Mouse (Mus musculus): ENCODE measurements around the gene 1700029P11Rik. TPM values are rescaled to one million over a fixed set of nuclear protein-coding genes. Genes with fewer than 3 reads are reported as not detected.
"Not testable (repeated sequence)": the region's sequence is repeated elsewhere in the genome, so short reads cannot be mapped to it uniquely, and the experiment has no call there.

1700029P11Rik gene
- polyA plus RNA-seq, 1 experiment, result not detected

DNA sequence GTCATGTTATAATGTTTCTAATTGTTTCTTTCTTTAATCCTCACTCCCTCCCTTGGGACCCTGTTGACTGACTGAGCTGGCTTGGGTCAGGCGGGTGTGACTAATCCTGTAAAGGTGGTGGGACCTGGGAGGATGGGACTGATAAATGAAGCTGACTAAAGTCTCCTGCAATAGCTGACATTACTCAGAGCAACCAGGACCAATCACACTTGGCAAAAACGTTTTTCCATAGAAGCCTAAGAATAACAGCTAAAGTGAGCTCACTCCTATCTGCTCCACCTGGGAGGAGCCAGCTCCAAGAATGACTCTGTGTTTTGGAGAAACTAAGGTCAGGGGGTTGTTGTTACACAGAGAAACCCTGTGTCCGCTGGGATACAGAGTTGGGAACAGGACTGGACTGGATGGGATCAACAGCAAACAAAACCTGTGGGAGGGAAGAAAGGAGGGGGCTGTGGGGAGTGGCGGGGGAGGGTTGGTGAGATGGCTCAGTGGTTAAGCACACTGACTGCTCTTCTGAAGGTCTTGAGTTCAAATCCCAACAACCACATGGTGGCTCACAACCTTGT lies 15.3 kb upstream of the 1700029P11Rik start:
- WGBS, result 51% methylated on average over 4 of the region's 4 CpGs
- no peak for TF ChIP-seq CTCF (IDR thresholded peaks at IDR 0.05; ENCODE audit: insufficient read depth, low read depth, low read length)
- Histone ChIP-seq H3K4me1 (ENCODE audit: control insufficient read depth, insufficient read depth, low read length) (peaks cover 3% of the 10 kb centered on the region; the same call in 1 of the 2 replicates), H3K27ac (ENCODE audit: insufficient read depth, low read depth, low read length) (no peak overlapping the region), H3K4me3 (ENCODE audit: insufficient read depth, low read depth, low read length) (no peak overlapping the region)

DNA sequence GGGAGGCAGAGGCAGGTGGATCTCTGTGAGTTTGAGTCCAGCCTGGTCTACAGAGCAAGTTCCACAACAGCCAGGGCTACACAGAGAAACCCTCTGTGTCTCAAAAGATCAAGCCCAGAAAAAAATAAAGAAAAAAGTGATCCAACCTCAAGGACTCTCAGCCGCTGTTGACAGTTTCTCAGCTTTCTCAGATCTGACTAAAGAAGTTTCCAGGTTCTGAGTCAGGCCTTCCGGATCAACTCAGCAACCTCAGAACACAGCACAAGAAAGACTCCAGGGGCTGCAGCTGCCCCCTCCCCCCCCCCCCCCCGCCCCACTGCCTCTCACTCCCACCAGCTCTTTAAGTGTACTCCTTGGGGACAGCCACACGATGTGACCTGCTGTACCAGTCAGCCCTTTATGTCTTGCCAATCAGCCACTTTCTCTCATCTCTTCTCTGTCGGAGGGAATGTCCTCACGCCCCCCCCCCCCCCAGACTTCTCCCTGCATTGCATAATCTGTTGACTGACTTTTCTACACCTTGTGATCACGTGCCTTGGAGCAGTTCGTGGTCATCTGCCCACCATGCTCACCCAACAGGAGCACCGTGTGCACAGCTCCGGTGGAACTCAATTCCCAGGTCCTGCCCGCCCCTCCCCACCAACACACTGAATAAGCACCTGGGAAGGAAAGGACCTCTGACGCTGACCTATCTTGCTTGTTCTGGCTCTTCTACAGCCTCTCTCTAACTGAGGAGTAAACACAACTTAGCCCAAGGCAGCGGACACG lies 14.1 kb upstream of the 1700029P11Rik start:
- no peak overlapping the region for H3K4me3 ChIP-seq (ENCODE audit: insufficient read depth, low read depth, low read length)
- H3K4me1 ChIP-seq (ENCODE audit: control insufficient read depth, insufficient read depth, low read length), result peaks cover 3% of the 10 kb centered on the region; the same call in 1 of the 2 replicates
- WGBS, result 75% methylated on average over 13 of the region's 14 CpGs
- no peak for TF ChIP-seq POLR2A (IDR thresholded peaks at IDR 0.05; ENCODE audit: insufficient read depth, low read depth, low read length)
- TF ChIP-seq CTCF (IDR thresholded peaks at IDR 0.05; ENCODE audit: insufficient read depth, low read depth, low read length), result no peak
- H3K27ac ChIP-seq (ENCODE audit: insufficient read depth, low read depth, low read length), result no peak overlapping the region

DNA sequence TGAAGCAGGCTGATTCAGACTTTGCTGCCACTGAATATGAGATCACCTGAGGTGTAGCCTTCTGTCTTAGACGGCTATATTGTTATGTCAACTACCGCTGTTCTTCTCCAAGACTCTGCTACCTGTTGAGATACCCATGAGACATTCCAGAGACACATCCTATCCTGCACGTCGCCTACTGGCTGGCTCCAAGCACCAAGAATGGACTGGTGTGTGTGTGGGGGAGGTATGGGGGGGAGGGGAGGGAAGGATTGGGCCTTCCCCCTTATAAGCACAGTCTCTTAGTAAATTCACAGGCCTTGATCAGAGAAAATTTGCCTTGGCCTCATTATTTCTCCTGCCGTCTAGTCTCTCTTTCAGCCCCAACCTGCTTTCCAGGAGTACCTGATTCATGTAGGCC lies 12.5 kb upstream of the 1700029P11Rik start:
- Histone ChIP-seq H3K4me1 (ENCODE audit: control insufficient read depth, insufficient read depth, low read length) (peaks cover 3% of the 10 kb centered on the region; the same call in 1 of the 2 replicates), H3K27ac (ENCODE audit: insufficient read depth, low read depth, low read length) (no peak overlapping the region), H3K4me3 (ENCODE audit: insufficient read depth, low read depth, low read length) (no peak overlapping the region)
- 94% methylated on average over 5 of the region's 5 CpGs for WGBS
- no peak for TF ChIP-seq POLR2A (IDR thresholded peaks at IDR 0.05; ENCODE audit: insufficient read depth, low read depth, low read length)
- TF ChIP-seq CTCF (IDR thresholded peaks at IDR 0.05; ENCODE audit: insufficient read depth, low read depth, low read length), result no peak

DNA sequence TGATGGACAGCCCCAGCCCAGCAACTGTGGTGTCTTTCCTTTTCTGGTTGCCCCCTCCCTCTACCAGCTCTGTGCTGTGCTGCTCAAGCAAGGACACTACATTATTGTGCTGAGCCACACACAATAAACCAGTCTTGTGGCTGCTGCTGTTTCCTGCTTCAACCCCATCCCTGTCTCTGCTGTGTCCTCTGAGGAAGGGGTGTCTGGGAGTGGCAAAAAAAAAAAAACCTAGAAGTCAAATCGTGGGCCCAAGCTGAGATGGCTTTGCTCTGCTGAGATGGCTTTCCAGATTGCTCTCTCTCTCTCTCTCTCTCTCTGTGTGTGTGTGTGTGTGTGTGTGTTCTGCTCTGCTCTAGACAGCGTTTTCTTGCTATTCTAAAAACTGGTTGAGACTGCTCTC lies 11.9 kb upstream of the 1700029P11Rik start:
- Histone ChIP-seq H3K4me3 (ENCODE audit: insufficient read depth, low read depth, low read length) (no peak overlapping the region), H3K27ac (ENCODE audit: insufficient read depth, low read depth, low read length) (no peak overlapping the region), H3K4me1 (ENCODE audit: control insufficient read depth, insufficient read depth, low read length) (peaks cover 3% of the 10 kb centered on the region; the same call in 1 of the 2 replicates)
- 41% methylated on average over 2 of the region's 2 CpGs for WGBS
- TF ChIP-seq POLR2A (IDR thresholded peaks at IDR 0.05; ENCODE audit: insufficient read depth, low read depth, low read length), result no peak
- no peak for TF ChIP-seq CTCF (IDR thresholded peaks at IDR 0.05; ENCODE audit: insufficient read depth, low read depth, low read length)

DNA sequence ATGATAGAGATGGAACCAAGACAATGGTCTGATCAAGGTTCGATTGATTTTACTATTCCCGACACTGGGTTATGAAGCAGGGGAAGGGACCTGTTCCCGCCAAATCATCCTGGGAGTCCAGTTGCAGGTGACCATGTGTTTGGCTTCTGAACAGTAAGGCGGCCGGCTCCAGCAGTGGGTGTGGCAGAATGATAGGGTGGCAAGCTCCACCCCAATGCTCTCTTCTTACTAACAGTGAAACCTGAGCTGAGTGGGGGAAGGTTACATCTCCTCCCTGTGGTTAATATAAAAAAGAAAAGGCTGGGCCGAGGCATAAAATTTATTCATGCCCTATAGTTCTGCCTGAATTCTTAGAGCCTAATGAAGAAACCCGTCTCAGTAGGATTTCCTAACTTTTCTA lies 11.2 kb upstream of the 1700029P11Rik start:
- TF ChIP-seq CTCF (IDR thresholded peaks at IDR 0.05; ENCODE audit: insufficient read depth, low read depth, low read length) (no peak), POLR2A (IDR thresholded peaks at IDR 0.05; ENCODE audit: insufficient read depth, low read depth, low read length) (no peak)
- Histone ChIP-seq H3K27ac (ENCODE audit: insufficient read depth, low read depth, low read length) (no peak overlapping the region), H3K4me1 (ENCODE audit: control insufficient read depth, insufficient read depth, low read length) (peaks cover 3% of the 10 kb centered on the region; the same call in 1 of the 2 replicates), H3K4me3 (ENCODE audit: insufficient read depth, low read depth, low read length) (no peak overlapping the region)
- WGBS, result 78% methylated on average over 7 of the region's 7 CpGs

DNA sequence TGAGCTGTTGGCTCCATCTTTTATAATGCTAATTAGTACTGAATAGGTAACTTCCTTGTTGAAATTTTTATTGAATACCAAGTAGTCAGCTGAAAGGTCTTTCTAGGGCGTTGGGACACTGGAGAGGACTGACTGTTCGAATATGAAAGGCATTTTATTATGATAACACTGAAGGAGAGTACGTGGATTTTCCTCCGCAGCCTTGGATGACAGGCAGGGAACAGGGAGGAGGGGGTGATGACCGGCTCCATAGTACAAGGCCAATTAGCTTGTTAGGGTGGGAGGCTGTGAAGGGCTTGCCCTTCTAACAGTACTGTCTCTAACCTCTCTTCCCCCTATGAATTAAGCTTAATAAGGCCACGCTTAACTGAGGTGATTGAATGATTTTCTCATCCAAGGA lies 10.7 kb upstream of the 1700029P11Rik start:
- 64% methylated on average over 6 of the region's 6 CpGs for WGBS
- not testable (repeated sequence) for H3K4me3 ChIP-seq (ENCODE audit: insufficient read depth, low read depth, low read length); H3K4me1 ChIP-seq (ENCODE audit: control insufficient read depth, insufficient read depth, low read length); H3K27ac ChIP-seq (ENCODE audit: insufficient read depth, low read depth, low read length)

DNA sequence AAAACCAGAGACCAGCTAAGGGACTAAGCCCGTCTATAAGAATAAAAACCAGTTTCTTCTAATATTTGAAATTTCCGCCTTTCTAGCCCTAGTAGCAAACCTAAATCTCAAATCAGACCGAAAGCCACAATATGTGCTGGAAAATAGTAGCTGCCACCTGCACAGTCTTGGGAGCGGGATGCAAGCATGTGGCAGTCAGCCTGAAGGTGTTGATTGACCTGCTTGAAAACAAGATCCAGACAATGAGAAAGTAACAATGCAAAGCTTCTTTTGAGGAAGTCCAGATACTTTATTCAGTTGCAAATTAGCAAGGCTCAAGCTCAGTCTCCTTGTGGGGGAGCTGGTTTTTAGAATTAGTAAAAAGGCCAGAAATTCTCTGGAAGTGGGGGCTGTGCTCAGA lies 9.8 kb upstream of the 1700029P11Rik start:
- WGBS, result 77% methylated on average over 4 of the region's 4 CpGs
- not testable (repeated sequence) for H3K4me1 ChIP-seq (ENCODE audit: control insufficient read depth, insufficient read depth, low read length); H3K27ac ChIP-seq (ENCODE audit: insufficient read depth, low read depth, low read length); H3K4me3 ChIP-seq (ENCODE audit: insufficient read depth, low read depth, low read length)

DNA sequence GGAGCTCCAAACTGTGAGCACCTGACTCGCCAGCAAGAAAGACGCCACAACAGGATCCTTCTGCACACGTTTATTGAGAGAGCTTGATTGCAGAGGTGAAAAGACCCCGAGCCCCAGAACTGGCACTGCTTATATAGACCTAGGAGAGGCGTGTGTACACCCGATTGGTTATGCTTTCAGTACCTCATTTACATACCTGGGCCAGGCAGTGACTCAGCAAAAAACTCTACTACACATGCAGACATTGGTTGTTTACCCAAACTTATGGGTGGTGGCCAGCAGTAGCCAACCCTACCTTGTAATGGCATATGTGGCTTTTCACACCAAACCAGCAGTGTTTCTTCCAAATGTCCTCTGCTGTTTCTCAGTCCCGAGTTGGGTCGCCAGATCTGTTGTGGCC lies 5.2 kb upstream of the 1700029P11Rik start:
- H3K4me3 ChIP-seq (ENCODE audit: insufficient read depth, low read depth, low read length); H3K4me1 ChIP-seq (ENCODE audit: control insufficient read depth, insufficient read depth, low read length); H3K27ac ChIP-seq (ENCODE audit: insufficient read depth, low read depth, low read length): not testable (repeated sequence)
- 88% methylated on average over 8 of the region's 8 CpGs for WGBS

DNA sequence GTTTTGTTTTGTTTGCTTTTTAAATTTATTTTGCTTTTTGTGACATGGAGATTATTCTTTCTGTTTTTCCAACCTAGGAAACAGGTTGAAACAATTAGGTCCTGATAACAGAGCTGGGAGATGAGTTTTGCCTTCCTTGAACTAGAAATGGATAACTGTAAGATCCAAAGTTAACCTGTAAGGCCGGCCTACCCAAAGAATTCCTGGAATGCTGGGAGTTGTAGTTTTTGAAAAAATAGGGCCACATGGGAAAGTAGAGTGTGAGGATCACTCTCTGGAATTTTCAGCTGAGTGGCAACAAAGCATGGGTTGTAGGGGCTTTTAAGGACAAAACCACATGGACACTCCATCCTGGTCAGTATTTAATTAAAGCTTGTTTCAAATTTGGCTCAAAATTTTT lies 1.8 kb downstream of the 1700029P11Rik start:
- no peak for TF ChIP-seq CTCF (IDR thresholded peaks at IDR 0.05; ENCODE audit: insufficient read depth, low read depth, low read length)
- no peak for TF ChIP-seq POLR2A (IDR thresholded peaks at IDR 0.05; ENCODE audit: insufficient read depth, low read depth, low read length)
- no peak overlapping the region for H3K4me3 ChIP-seq (ENCODE audit: insufficient read depth, low read depth, low read length)
- H3K27ac ChIP-seq (ENCODE audit: insufficient read depth, low read depth, low read length), result no peak overlapping the region
- 67% methylated on average over 1 of the region's 1 CpGs for WGBS
- no peaks in the 10 kb centered on the region for H3K4me1 ChIP-seq (ENCODE audit: control insufficient read depth, insufficient read depth, low read length)

Data from olfactory bulb, adult 2 months (tissue).